Mouse (Mus musculus) CD4-positive, CD25-positive, alpha-beta regulatory T cell, adult 2 months (primary cell): ENCODE data around the gene Syt16.

ENCODE experiments used
- DNase-seq: peaks from one replicate; pipeline ENCODE4 v3.0.0-alpha.2; 2012; ENCODE audit warnings: low read depth, low spot score

The Syt16 gene

DNA sequence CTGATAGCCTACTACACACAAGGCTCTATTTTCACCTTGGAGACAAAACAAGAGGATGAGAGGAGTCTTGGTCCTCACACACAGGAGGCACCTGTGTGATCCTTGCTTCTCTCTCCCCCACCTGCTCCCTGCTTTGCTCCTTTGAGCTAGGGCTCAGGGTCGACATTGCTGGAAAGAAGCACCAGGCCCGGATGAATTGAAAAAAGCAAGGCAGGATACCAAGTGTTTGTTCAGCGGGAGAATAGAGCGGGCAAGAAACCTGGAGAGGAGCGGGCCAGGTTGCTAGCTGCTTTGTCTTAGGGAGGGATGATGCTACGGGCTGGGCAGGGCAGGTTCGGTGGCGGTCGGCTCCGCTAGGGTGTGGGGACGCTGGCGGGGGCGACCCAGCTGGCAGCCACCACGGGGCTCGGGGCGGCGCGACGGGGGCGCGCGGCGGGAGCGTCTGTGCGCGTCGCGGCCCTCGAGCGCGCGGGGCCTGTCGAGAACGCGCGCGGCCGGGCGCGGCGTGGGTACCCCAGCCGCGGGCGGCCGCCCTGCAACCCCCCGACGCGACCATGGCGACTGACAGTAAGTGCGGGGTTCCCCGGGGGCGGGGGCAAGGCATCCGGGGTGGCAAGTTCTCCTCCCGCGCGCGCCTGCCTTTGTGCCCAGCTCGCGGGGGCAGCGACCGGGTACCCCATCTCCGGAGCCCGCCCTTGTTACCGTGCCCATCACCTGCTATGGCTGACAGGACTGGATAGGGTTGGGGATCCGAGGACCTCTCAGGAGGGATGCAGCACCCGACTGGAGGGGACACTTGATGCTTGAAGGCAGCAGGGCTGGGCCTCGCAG, at the start of gene Syt16:
Gene Syt16, plus strand, starts transcription at position 365 of the 831 bp plus-strand sequence.
- DNase-seq = no peak

- no peak for DNase-seq
These were observed 49.0 kb upstream of the Syt16 start for GRCm38 (mm10) chr12:73948415-73948814.

- DNase-seq = peak; percentile 30
These were observed 48.0 kb upstream of the Syt16 start for GRCm38 (mm10) chr12:73949318-73950058.

- DNase-seq = peak; percentile 77
These were observed 44.6 kb upstream of the Syt16 start for GRCm38 (mm10) chr12:73952879-73953278.

DNA sequence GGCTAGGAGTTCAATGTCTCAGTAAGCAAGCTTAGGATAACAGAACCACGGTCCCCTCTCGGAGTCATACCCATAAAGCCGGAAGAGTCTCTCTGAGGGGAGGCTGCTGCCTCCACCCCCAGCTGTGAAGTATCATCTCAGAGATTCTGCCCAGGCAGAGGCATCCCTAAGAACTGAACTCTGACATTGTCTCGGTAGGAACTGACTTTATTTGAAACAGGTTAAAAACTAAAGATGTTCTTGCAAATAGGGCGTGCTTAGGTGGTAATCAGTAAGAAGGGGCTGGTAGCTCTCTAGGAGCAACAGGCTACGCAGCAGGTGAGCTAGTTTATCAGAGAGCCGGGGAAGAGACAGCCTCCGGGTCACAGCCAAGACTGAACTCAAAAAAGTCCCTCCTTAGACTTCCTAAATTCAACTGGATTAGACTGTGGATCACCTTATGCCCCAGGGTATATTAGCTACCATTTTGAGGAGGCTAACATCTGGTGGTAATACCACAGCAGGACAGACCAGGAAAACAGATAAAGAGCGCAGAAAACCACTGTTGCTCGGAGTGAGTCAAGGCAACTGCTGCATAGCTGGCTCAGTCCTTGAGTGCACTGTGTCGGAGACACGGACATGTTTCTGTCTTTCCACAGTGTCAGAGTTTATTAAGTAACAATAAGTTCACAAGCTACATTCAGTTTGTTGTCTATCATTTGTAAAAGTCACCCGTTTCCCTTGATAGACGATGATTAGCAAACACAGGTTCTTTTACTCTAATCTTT, 43.9 kb upstream of the Syt16 start:
- peak; percentile 53 for DNase-seq

DNA sequence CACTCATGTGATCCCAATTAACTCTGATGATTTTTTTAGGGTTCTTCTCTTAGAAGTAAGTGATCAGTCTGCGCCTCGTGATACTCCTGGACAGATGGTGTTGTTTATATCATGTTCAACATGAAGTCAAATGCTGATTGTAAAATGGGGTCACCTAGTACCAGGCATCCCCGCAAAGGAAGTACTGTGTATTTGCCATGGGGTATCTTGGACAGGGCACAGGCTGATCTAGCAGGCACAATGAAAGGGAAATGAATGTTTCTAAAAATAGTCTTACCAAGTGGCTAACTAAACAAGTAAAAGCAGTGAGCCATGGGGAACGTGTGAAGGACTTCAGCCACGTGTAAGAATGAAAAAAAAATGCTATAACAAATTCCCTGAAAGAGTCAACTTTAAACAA, 42.7 kb upstream of the Syt16 start:
- no peak for DNase-seq

DNA sequence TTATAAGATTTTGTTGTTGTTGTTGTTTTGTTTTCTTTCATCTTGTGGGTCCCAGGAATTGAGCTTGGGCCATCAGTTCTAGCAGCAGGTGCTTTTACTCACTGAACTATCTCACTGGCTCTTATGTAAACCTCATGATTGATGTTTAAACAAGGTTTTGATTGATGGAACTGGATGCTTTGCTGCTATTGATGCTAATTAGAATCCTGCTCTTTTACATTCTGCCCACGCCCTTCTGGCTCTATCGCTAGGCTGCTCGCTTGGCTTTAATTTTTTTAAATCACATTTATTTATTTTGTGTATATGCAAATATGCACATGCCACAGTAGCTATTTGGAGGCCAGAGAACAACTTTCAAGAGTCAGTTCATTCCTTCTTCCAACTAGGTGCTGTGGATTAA, 39.8 kb upstream of the Syt16 start:
- no peak for DNase-seq

DNA sequence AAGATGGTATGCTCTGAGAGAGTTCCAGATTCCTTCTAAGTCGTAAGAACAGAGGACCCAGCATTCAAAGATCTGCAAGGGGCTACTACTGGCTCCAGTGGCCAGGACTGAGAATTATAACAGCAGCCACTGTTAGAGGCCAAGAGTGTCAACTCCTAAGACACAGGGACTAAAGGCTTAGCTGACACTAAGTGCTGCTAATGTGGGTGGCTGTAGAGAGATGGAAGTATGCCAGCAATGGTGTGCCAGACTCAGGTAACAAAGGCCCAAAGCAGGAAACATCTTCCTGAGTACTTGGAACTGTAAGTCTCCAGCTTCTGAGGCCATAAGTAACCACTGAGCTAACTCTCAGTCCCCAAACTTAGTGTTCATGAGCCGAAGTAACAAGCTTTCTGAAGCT, 38.6 kb upstream of the Syt16 start:
- DNase-seq = no peak

- peak; percentile 99 for DNase-seq
These were observed 32.9 kb upstream of the Syt16 start, which contains the start of gene Snapc1 for GRCm38 (mm10) chr12:73964291-73965281. Gene Snapc1, plus strand, starts transcription at chr12:73964481.

DNA sequence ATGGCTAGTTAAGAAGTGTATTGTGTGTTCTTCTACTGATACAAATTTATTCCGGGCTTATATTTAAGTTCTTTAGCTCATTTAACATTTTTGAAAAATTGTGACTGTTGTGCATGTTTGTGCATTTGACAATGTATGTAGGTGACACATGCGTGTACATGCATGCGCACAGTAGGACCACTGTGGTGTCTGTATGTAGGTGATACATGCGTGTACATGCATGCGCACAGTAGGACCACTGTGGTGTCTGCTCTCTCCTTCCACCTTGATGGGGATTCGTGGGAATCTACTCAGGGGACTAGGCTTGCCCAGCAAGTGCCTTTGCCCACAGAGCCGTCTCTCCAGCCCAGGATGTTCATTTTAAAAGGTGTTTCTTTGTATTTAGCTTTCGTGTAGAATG, 28.3 kb upstream of the Syt16 start:
- no peak for DNase-seq

- DNase-seq = no peak
These were observed 22.9 kb upstream of the Syt16 start for GRCm38 (mm10) chr12:73974584-73974983.

DNA sequence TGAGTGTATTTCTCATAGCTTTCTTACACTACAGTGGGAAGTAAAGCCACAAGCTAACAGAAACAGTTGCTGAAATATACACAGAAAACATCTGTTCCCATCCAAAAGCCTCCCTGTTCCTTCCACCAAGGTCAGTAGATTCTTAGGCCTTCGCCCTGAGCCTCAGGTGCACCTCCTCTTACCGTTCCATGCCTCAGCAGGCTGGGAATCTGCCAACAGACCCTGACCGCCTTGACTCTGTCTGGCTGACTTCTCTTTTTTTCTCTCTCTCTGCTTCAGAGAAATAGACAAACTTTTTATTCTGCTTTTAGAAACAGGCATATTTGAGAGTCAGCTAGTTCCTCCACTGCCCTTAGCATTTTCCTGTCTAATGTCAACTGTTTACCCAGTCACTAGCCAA, 19.3 kb upstream of the Syt16 start:
- DNase-seq = no peak

GRCm38 (mm10) chr12:73979667-73980066, 17.8 kb upstream of the Syt16 start:
- DNase-seq = no peak

DNA sequence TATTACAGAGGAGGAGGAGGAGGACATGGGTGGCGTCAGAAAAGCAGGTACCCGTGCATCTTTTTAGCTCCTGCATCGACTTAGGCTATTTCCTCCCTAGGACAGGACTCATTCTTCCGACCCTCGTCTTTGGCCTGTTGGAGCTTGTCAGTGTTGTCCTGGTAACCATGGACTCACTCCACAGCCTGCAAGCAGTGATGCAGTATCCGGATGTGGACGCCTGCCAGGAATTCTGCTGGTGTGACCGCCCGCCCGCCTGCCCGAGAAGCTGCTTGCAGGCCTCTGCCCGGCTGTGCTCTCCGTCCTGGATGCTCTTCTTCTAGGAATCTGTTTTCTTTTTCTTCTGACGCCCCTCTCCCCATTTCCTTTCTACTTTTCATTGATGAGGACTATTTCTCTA, 14.9 kb upstream of the Syt16 start:
- no peak for DNase-seq

DNA sequence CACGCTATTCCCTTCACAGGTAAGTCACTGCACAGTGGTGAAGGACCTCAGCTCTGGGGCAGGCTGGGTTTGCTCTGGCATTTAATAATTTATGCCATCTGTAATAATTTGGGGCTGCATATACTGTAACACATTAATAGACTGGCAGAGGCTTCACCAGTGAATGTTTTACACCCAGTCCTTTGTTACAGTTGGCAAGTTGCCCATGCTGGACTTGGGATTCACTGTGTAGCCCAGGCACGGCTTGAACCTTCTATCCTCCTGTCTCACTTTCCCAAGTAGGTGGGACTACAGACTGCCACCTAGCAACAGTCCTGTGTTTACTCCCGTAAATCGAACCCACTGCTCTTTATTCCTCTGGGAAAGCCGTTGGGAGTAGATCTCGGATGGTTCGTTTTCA, 11.2 kb upstream of the Syt16 start:
- no peak for DNase-seq

DNA sequence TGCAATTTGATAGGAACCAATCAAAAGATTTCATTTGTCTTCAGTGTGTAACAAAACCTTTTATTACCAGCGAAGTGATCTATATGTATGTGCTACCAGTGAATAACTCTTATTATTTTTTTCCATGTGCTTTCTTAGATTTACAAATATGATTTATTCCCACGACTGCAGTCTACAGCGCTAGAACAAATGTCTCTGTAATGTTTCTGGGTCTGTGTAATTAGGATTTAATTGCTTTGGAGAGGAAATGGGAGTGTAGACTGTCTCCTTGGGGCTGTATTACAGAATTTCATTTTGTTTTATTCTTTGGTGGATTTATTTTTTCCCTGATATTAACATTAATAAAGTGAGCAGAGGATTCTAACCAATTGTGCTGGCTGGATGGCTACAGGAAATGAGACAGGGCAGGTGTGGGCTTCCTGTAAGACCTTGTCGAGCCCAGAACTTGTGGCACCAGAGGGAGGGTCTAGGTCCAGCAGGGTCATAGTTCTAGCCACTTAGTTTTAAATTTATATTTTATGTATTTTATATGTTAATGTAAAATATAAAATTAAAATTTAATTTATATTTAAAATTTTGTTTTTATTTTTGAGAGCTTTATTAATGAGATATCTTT, 9.0 kb upstream of the Syt16 start:
- DNase-seq = no peak

GRCm38 (mm10) chr12:73989594-73989993, 7.9 kb upstream of the Syt16 start:
- peak; percentile 76 for DNase-seq

DNA sequence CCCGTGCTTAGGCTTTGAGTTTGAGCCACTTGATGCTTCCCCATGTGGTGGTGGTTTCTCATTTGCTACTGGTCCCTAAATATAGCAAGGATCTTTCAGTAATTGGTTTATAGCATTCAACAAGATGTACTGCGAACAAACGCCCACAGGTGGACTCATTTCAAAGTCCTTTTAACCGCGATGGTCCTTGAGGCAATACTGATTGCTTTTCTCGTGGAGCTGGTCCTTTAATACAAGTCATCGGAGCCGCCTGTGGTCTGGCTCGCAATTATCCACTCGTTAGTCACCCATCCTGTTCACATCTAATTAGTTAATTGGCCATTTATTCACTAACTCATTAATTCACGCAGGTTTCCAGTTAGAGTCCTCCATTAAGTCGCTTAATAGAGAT, 560 bp upstream of the Syt16 start:
- no peak for DNase-seq

DNA sequence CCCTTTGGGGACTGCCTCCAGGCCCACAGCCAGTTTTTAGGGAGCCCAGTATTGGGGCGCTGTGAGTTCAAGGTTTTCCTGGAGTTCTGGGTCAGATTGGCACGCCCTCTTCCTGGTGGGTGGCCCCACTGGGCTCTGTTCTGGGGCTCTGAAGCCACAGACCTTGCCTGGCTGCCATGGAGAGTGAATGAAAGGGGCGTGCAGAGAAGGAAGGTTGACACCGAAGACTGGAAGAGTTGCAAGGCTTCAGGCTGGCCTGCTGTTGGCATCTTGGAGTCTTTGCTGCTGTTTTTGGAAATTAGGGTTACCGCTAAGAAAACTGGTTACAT, 631 bp downstream of the Syt16 start:
- no peak for DNase-seq

DNA sequence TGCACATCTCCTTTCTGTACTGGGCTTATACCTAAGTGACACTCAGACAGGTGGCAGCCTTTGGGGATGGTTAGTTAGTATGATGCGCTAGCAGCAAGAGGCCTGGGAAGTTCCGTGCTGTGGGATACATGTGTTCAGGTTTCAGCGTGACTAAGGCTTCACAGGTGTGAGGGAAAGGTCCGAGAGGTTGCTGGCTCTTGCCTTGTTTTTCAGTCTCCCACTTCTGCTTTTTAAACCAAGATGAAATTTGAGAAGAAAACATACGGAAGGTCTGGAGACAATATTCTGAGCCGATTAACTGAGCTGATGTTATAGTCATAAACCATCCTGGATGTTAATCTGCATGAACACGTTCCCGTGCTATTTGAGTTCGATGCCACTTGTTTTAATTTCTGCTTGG, 5.0 kb downstream of the Syt16 start:
- no peak for DNase-seq

DNA sequence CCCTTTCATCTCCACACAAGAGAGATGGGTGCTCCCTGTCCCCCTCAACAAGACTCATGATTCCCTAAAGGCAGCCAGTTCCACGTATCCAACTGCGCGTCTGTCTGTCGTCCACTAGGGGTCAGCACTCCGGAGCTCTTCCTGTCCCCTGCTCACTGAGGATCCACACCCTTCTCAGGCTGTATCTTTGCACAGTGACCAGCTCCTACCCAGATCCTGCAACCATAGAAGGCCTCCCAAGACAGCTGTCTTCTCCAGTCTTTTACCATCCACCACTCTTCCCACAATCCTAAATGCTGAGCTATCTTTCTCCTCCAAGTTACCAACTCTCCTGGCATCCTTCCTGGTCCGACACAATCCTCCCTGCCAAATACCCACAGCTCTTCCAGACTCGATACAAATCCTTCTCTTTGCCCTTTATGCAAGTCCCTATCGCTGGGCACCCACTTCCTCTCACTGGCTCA, 12.0 kb downstream of the Syt16 start:
- peak; percentile 70 for DNase-seq
